Mouse (Mus musculus) kidney, postnatal 10 days (tissue): ENCODE results near the gene Zbtb20.

Experiments used
- DNase-seq: peaks from one replicate; pipeline ENCODE4 v3.0.0; 2021; ENCODE audit warnings: mixed read lengths

The Zbtb20 gene

DNA sequence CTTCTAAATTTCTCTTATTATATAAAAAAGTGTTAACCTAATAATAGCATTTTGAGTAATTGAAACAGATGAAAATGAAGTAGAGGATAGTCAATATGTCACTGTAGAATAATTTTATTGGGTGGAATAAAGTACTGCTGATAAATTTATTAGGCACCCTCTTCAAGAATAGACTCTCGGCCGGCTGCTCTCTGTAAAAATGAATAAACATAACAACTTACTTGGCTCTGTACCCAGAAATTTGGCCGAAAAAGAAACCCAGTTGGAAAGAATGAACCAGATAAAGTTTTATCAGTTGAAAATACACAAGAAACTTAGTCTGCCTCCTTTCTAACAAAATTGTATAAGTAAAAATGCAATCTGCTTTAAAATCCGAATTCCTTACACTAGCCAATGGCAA lies 527.2 kb downstream of the Zbtb20 start:
- DNase-seq = peak; percentile 29

DNA sequence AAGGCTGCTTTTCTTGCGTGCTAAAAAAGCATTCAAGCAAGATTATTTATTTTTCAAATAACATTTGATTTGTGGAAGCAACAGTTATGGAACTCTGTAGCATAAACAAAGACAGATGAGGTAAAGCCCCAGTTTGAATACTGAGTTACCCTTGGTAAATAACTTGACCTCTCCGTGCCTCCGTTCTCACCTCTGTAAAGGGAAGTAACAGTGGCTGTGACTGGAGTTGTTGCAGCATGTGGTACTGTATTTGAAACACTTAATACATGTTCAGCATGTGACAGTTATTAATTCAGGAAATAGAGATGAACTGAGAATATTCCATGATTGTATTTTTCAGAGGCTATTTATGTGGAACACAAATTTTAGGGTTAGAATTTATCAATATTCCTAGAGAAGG lies 529.4 kb downstream of the Zbtb20 start:
- no peak for DNase-seq

GRCm38 (mm10) chr16:43407594-43408142 lies 532.0 kb downstream of the Zbtb20 start:
- DNase-seq = peak; percentile 76

DNA sequence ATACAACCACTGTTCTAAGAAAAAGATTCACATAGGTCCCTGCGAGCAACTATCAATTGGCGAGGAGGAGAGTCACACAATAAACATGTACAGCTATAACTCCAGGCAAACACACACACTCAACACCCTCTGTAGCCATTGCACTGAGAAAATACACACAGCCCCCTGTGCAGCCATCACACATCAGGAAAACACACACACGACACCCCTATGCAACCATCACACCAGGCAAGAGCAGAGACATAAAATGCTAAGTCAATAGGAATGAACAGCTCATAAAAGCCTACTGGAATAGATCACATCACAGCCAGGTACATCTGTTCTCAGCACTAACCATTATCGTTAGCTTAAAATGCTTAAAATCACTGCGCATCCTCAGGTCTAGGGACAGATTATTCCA lies 532.9 kb downstream of the Zbtb20 start:
- no peak for DNase-seq

DNA sequence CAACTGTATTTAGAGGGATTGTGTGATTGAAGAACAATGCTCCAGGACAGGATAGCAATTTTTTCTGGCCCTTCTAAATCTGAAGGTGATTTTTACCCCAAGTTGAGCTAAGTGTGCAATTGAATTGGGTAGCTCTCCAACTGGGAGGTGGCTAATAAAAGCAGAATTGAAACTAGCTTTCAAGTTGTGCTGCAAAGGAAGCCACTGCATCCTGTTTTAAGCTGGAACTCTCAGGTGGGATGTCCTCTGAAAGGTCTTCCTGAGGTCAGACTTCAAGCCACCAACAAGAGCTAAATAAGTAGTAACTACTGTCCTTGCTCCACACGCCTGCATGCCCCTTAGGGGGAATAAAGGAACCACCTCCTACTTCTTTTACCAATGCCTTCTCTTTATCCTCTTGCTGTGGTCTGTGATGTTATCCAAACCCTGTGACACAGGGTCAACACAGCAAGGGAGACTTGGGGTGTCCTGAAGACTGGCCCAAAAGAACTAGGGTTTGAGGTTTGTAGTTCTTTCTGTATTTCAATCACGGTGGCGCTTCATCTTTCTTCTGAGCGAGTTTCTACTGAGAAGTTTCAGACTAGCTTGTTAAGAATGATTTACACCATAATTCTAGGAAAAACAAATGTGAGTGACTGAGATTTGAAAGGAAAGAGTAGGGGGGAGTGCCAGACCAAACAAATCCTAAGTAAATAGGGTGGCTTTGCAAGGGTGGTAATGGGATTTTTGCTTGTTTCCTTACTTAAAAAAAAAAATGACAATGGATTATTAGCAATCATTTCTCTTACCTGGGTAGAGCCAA lies 533.6 kb downstream of the Zbtb20 start:
- DNase-seq = no peak

- DNase-seq = peak; percentile 82
Measured at GRCm38 (mm10) chr16:43409910-43410612, 534.4 kb downstream of the Zbtb20 start.

GRCm38 (mm10) chr16:43410613-43410974 lies 534.9 kb downstream of the Zbtb20 start:
- DNase-seq = no peak

- no peak for DNase-seq
Measured at GRCm38 (mm10) chr16:43415864-43416263, 540.2 kb downstream of the Zbtb20 start.

DNA sequence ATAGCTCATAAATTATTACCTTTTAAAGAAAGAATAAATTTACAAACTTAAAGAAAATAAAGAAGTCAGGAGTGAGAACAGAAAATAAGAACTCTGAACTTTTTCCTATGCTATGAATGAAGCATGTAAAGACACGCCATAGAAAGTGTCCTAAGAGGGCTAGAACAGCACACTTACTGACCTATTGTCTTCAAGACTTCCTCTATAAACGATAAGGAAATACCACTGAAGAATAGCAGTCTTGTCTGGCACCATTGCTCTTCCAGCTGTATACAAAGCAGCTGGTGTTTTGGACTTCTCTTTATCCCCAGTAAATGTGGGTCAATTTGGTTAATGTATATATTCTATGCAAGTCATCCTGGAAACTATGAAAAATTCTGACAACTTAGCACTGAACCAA lies 544.2 kb downstream of the Zbtb20 start:
- no peak for DNase-seq

GRCm38 (mm10) chr16:43428955-43429354 lies 553.3 kb downstream of the Zbtb20 start:
- no peak for DNase-seq

- DNase-seq = no peak
Measured at GRCm38 (mm10) chr16:43430030-43430429, 554.3 kb downstream of the Zbtb20 start.

DNA sequence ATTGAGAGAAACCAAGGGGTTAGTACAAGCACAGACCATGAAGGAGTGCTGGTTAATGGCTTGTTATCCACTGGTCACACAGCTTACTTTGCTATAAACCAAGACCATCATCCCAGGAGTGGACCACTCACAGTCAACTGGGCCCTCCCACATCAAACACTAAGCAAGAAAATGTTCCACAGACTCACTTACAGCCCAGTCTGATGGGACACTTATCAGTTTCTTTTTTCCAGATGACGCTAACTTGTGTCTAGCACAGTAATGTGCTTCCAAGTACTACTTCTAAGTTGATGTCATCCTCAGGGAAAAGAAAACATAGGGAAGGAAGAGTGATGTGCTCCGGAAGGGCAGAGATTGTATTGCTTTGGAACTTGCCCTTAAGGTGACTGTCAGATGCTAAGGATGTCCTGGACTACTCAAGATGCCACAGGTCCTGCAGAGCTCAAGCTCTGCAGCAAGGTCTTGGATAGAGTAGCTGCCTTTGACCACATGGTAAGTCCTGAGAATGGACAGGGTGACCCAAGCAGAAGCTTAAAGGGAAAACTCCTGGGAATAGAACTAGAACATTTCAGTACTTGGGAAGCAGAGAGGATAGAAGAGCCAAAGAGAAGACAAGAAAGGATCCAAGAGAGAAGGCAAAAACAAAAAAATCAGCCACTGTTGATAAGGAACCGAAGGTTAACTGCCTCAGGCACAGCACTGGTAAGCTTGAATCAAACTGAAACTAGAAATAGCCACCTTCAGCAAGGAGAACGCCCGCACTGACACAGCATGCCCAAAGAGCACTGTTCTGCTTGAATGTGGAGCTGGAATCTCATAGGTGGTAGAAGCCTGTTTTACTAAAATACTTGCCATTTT lies 556.1 kb downstream of the Zbtb20 start:
- no peak for DNase-seq

GRCm38 (mm10) chr16:43434941-43435340 lies 559.3 kb downstream of the Zbtb20 start:
- peak; percentile 52 for DNase-seq

- no peak for DNase-seq
Measured at GRCm38 (mm10) chr16:43438878-43439371, 563.2 kb downstream of the Zbtb20 start.

- no peak for DNase-seq
Measured at GRCm38 (mm10) chr16:43441392-43441791, 565.7 kb downstream of the Zbtb20 start.

DNA sequence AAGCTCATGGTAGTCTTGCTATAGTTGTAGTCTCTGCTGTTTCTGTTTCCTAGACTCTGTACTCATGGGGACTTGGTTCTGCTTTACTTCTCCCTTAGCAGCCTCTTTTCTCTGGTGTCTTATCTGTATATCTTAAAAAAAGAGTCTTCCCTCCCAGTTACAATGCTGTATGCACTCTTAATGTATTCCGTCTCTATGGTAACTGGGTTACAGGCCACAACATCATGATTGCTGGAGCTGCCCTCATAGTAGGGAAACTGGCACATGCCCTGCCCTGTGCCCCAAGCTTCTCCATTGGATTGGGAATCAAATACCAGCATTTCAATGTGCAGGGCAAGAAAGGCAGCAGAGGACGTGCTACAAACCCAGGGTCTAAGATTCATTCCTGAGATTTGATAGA lies 567.4 kb downstream of the Zbtb20 start:
- no peak for DNase-seq

DNA sequence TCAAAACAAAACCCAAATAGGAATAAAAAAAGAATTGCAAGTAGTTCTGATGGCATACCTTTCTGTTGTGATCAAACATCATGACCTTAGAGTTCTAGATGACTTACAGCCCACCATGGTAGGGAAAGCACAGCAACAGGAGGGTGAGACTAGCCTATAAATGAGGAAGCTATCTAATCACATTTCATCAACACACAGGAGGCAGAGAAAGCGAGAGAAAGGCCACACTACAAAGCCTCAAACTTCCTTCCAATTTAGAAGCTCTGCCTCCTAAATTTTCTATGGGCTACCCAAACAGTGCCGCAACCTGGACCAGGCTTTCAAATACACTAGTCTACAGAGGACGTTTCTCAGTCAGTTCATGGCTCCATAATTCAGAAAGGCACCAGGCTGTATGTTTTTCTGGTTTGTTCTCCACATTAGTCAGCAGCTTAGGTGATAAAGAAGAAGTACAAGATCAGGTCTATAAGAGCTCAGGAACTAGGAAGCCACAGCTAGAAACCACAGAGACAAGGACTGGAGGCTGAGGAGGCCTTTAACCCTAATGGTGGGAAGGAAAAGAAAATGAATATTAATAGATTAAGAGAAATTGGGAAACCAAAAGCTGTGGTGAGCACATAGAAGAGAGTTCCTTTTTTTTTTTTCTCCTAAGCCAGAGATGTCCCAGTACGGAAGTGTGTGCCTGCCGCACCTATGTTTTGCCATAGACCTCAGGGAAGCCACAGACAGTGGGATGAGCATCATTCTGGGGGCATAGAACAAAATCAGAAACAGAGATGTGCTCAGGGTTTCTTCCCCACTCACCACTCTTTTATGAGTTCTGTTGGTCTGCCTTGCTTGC lies 572.7 kb downstream of the Zbtb20 start:
- DNase-seq = no peak

- DNase-seq = no peak
Measured at GRCm38 (mm10) chr16:43454370-43454934, 578.8 kb downstream of the Zbtb20 start.

DNA sequence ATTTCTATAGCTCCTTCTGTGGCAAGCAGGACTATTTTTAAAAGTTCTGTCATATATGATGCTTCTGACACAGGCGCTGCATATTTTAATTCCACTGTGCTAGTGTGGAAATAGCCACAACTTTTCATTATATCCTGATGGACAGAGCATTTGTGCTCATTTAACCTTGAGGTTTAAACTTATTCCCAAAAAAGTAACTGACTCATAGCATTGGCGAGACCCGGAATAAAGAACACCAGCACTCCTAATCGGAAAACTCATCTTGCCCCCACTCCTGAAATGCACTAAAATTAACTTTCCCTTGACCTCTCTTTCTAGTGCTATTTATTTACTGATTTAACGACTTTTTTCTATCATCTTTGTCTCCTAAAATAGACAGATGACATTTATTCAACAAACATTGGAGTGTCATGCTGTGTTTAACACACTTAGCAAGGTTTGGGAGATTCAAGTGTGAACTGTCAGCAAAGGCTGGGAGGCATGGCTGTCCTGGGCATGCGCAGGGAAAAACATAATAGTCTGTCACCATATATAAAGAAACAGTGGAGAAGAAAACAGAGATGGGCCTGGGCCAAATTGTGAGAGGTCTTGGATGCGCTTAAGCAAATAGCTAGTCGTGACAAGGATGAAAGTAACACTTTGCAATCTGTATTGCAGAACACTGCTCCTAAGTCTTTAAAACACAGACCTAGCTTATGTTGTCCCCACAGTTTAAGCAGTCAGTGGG lies 580.9 kb downstream of the Zbtb20 start:
- no peak for DNase-seq

DNA sequence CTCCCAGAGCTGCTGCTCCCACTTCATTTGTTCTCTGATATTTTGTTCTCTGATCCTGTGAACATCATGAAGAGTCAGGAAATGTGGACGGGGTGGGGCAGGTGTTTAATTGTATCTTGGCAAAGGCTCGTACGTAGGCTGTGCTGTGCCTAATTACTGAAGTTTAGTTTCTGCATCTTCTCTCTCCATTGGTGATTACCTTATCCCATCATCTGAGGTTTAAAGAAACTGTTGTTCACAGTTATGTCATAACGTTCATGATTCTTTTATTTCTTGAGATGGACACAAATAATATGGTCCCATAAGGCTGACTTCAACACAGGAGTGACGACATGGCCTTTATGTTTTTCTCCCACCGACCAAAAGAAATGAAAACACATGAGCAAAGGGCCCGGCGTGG lies 582.1 kb downstream of the Zbtb20 start:
- no peak for DNase-seq

- no peak for DNase-seq
Measured at GRCm38 (mm10) chr16:43458726-43459223, 583.1 kb downstream of the Zbtb20 start.
